Mouse (Mus musculus): Measurements from ENCODE around the gene Lrrc74b. TPM values are rescaled to one million over a fixed set of nuclear protein-coding genes. Genes with fewer than 3 reads are reported as not detected.
"Not testable (repeated sequence)": the region's sequence is repeated elsewhere in the genome, so short reads cannot be mapped to it uniquely, and the experiment has no call there.

The Lrrc74b gene
- polyA plus RNA-seq, 1 experiment from 2014 or later, result 0.52 TPM

GRCm38 (mm10) chr16:17524156-17524555 is 36.9 kb downstream of the Lrrc74b start:
- DNase-seq (ENCODE audit: low spot score), result no peak
- Histone ChIP-seq H3K36me3 (ENCODE audit: control insufficient read depth, insufficient read depth, low read length) (peaks cover 27% of the 10 kb centered on the region), H3K4me3 (ENCODE audit: low read depth, low read length) (no peak overlapping the region), H3K4me1 (replicated peaks; ENCODE audit: control insufficient read depth, insufficient read depth, low read length) (no peaks in the 10 kb centered on the region), H3K27me3 (ENCODE audit: control insufficient read depth, insufficient read depth, low read length) (no peaks in the 10 kb centered on the region), H3K9ac (ENCODE audit: low read depth, low read length) (no peak overlapping the region), H3K9me3 (ENCODE audit: control insufficient read depth, low read length) (no peaks in the 10 kb centered on the region), H3K4me2 (replicated peaks; ENCODE audit: low read depth, low read length) (no peak overlapping the region), H3K27ac (ENCODE audit: low read depth, low read length) (no peak overlapping the region)
- no peak for ATAC-seq (ENCODE audit: low FRiP score)
- WGBS, result 96% methylated on average over 11 of the region's 11 CpGs

GRCm38 (mm10) chr16:17518910-17519309 is 42.1 kb downstream of the Lrrc74b start:
- Histone ChIP-seq H3K4me3 (ENCODE audit: low read depth, low read length) (no peak overlapping the region), H3K9ac (ENCODE audit: low read depth, low read length) (no peak overlapping the region), H3K9me3 (ENCODE audit: control insufficient read depth, low read length) (no peaks in the 10 kb centered on the region), H3K27me3 (ENCODE audit: control insufficient read depth, insufficient read depth, low read length) (no peaks in the 10 kb centered on the region), H3K4me2 (replicated peaks; ENCODE audit: low read depth, low read length) (no peak overlapping the region), H3K36me3 (ENCODE audit: control insufficient read depth, insufficient read depth, low read length) (peaks cover 21% of the 10 kb centered on the region), H3K4me1 (replicated peaks; ENCODE audit: control insufficient read depth, insufficient read depth, low read length) (no peaks in the 10 kb centered on the region), H3K27ac (ENCODE audit: low read depth, low read length) (no peak overlapping the region)
- WGBS, result 95% methylated on average over 2 of the region's 2 CpGs
- no peak for ATAC-seq (ENCODE audit: low FRiP score)
- no peak for DNase-seq (ENCODE audit: low spot score)

GRCm38 (mm10) chr16:17511431-17511830 is 49.6 kb downstream of the Lrrc74b start:
- Histone ChIP-seq H3K4me3 (ENCODE audit: low read depth, low read length) (no peak overlapping the region), H3K36me3 (ENCODE audit: control insufficient read depth, insufficient read depth, low read length) (peaks cover 5% of the 10 kb centered on the region; the same call in 1 of the 2 replicates), H3K4me1 (replicated peaks; ENCODE audit: control insufficient read depth, insufficient read depth, low read length) (no peaks in the 10 kb centered on the region), H3K9ac (ENCODE audit: low read depth, low read length) (no peak overlapping the region), H3K9me3 (ENCODE audit: control insufficient read depth, low read length) (no peaks in the 10 kb centered on the region), H3K27ac (ENCODE audit: low read depth, low read length) (no peak overlapping the region), H3K27me3 (ENCODE audit: control insufficient read depth, insufficient read depth, low read length) (no peaks in the 10 kb centered on the region), H3K4me2 (replicated peaks; ENCODE audit: low read depth, low read length) (no peak overlapping the region)
- WGBS, result 92% methylated on average over 4 of the region's 4 CpGs
- no peak for ATAC-seq (ENCODE audit: low FRiP score)
- no peak for DNase-seq (ENCODE audit: low spot score)

- Histone ChIP-seq H3K4me3 (ENCODE audit: low read depth, low read length) (no peak overlapping the region), H3K27ac (ENCODE audit: low read depth, low read length) (no peak overlapping the region), H3K9me3 (ENCODE audit: control insufficient read depth, low read length) (no peaks in the 10 kb centered on the region), H3K4me1 (replicated peaks; ENCODE audit: control insufficient read depth, insufficient read depth, low read length) (no peaks in the 10 kb centered on the region), H3K27me3 (ENCODE audit: control insufficient read depth, insufficient read depth, low read length) (no peaks in the 10 kb centered on the region), H3K4me2 (replicated peaks; ENCODE audit: low read depth, low read length) (no peak overlapping the region), H3K9ac (ENCODE audit: low read depth, low read length) (no peak overlapping the region), H3K36me3 (ENCODE audit: control insufficient read depth, insufficient read depth, low read length) (no peaks in the 10 kb centered on the region)
- no peak for ATAC-seq (ENCODE audit: low FRiP score)
- WGBS, result 80% methylated on average over 2 of the region's 2 CpGs
- no peak for DNase-seq (ENCODE audit: low spot score)
Measured at GRCm38 (mm10) chr16:17510686-17511085, 50.4 kb downstream of the Lrrc74b start.

- H3K4me3 ChIP-seq (ENCODE audit: low read depth, low read length), result no peak overlapping the region
- H3K4me1 ChIP-seq (replicated peaks; ENCODE audit: control insufficient read depth, insufficient read depth, low read length), result no peaks in the 10 kb centered on the region
- no peaks in the 10 kb centered on the region for H3K9me3 ChIP-seq (ENCODE audit: control insufficient read depth, low read length)
- H3K27me3 ChIP-seq (ENCODE audit: control insufficient read depth, insufficient read depth, low read length), result no peaks in the 10 kb centered on the region
- no peak overlapping the region for H3K27ac ChIP-seq (ENCODE audit: low read depth, low read length)
- peak overlapping the region; percentile 67; the same call in 1 of the 2 replicates for H3K4me2 ChIP-seq (replicated peaks; ENCODE audit: low read depth, low read length)
- ATAC-seq (ENCODE audit: low FRiP score) (no peak), DNase-seq (ENCODE audit: low spot score) (no peak)
- WGBS, result 93% methylated on average over 2 of the region's 2 CpGs
- no peaks in the 10 kb centered on the region for H3K36me3 ChIP-seq (ENCODE audit: control insufficient read depth, insufficient read depth, low read length)
- no peak overlapping the region for H3K9ac ChIP-seq (ENCODE audit: low read depth, low read length)
Measured at GRCm38 (mm10) chr16:17510143-17510542, 50.9 kb downstream of the Lrrc74b start.

- Histone ChIP-seq H3K4me3 (ENCODE audit: low read depth, low read length) (peak overlapping the region; percentile 78), H3K9ac (ENCODE audit: low read depth, low read length) (peak overlapping the region; percentile 89), H3K36me3 (ENCODE audit: control insufficient read depth, insufficient read depth, low read length) (no peaks in the 10 kb centered on the region), H3K4me2 (replicated peaks; ENCODE audit: low read depth, low read length) (peak overlapping the region; percentile 67), H3K27ac (ENCODE audit: low read depth, low read length) (0 out of 2 replicates have a peak overlapping the region, but pooled peaks have one; percentile 67), H3K27me3 (ENCODE audit: control insufficient read depth, insufficient read depth, low read length) (no peaks in the 10 kb centered on the region), H3K9me3 (ENCODE audit: control insufficient read depth, low read length) (no peaks in the 10 kb centered on the region), H3K4me1 (replicated peaks; ENCODE audit: control insufficient read depth, insufficient read depth, low read length) (no peaks in the 10 kb centered on the region)
- DNase-seq (ENCODE audit: low spot score) (no peak), ATAC-seq (ENCODE audit: low FRiP score) (no peak; the same call in none of the 2 replicates)
- WGBS, result 13% methylated on average over 9 of the region's 9 CpGs
Measured at GRCm38 (mm10) chr16:17509240-17509597, 51.8 kb downstream of the Lrrc74b start.

- H3K27ac ChIP-seq (ENCODE audit: low read depth, low read length), result peak within 1 kb of the TSS; percentile 67
- ATAC-seq (ENCODE audit: low FRiP score), result peak; percentile 97
- H3K4me3 ChIP-seq (ENCODE audit: low read depth, low read length), result peak within 1 kb of the TSS; percentile 78
- peak; percentile 94 for DNase-seq (ENCODE audit: low spot score)
- H3K27me3 ChIP-seq (ENCODE audit: control insufficient read depth, insufficient read depth, low read length), result no peaks in the 10 kb centered on the region
- no peaks in the 10 kb centered on the region for H3K36me3 ChIP-seq (ENCODE audit: control insufficient read depth, insufficient read depth, low read length)
- peak within 1 kb of the TSS; percentile 89 for H3K9ac ChIP-seq (ENCODE audit: low read depth, low read length)
- no peaks in the 10 kb centered on the region for H3K9me3 ChIP-seq (ENCODE audit: control insufficient read depth, low read length)
- H3K4me1 ChIP-seq (replicated peaks; ENCODE audit: control insufficient read depth, insufficient read depth, low read length), result no peaks in the 10 kb centered on the region
- peak within 1 kb of the TSS; percentile 67 for H3K4me2 ChIP-seq (replicated peaks; ENCODE audit: low read depth, low read length)
- 1% methylated on average over 50 of the region's 50 CpGs for WGBS
Measured at GRCm38 (mm10) chr16:17508546-17509239, 52.4 kb downstream of the Lrrc74b start, which contains the start of gene Lztr1. Gene Lztr1 (plus strand): TSS chr16:17508688.

- not testable (repeated sequence) for H3K27me3 ChIP-seq (ENCODE audit: control insufficient read depth, insufficient read depth, low read length); H3K4me1 ChIP-seq (replicated peaks; ENCODE audit: control insufficient read depth, insufficient read depth, low read length); H3K36me3 ChIP-seq (ENCODE audit: control insufficient read depth, insufficient read depth, low read length); H3K9me3 ChIP-seq (ENCODE audit: control insufficient read depth, low read length)
- ATAC-seq (ENCODE audit: low FRiP score) (peak; percentile 2; the same call in 1 of the 2 replicates), DNase-seq (ENCODE audit: low spot score) (peak; percentile 25)
- Histone ChIP-seq H3K27ac (ENCODE audit: low read depth, low read length) (peak overlapping the region; percentile 67), H3K4me3 (ENCODE audit: low read depth, low read length) (peak overlapping the region; percentile 78), H3K9ac (ENCODE audit: low read depth, low read length) (peak overlapping the region; percentile 89), H3K4me2 (replicated peaks; ENCODE audit: low read depth, low read length) (peak overlapping the region; percentile 67)
- WGBS, result 48% methylated on average over 2 of the region's 3 CpGs
Measured at GRCm38 (mm10) chr16:17508031-17508430, 53.0 kb downstream of the Lrrc74b start.

GRCm38 (mm10) chr16:17507018-17507552 is 54.0 kb downstream of the Lrrc74b start:
- no peak for ATAC-seq (ENCODE audit: low FRiP score)
- H3K4me2 ChIP-seq (replicated peaks; ENCODE audit: low read depth, low read length), result no peak overlapping the region

More at GRCm38 (mm10) chr16:17507018-17507552, 54.0 kb downstream of the Lrrc74b start:
- Histone ChIP-seq H3K4me1 (replicated peaks; ENCODE audit: control insufficient read depth, insufficient read depth, low read length) (no peaks in the 10 kb centered on the region), H3K27me3 (ENCODE audit: control insufficient read depth, insufficient read depth, low read length) (no peaks in the 10 kb centered on the region), H3K9ac (ENCODE audit: low read depth, low read length) (no peak overlapping the region), H3K27ac (ENCODE audit: low read depth, low read length) (no peak overlapping the region), H3K36me3 (ENCODE audit: control insufficient read depth, insufficient read depth, low read length) (no peaks in the 10 kb centered on the region), H3K9me3 (ENCODE audit: control insufficient read depth, low read length) (no peaks in the 10 kb centered on the region), H3K4me3 (ENCODE audit: low read depth, low read length) (no peak overlapping the region)
- DNase-seq (ENCODE audit: low spot score), result no peak
- WGBS, result 80% methylated on average over 5 of the region's 5 CpGs
